Mouse (Mus musculus) kidney, postnatal 25 days (tissue): ENCODE results near the gene H2afy.

Experiments
- DNase-seq, 2 experiments: peaks; one replicate each; pipeline ENCODE4 v3.0.0; 2021; ENCODE audit warnings: mixed read lengths in 2 of 2

Gene H2afy

DNA sequence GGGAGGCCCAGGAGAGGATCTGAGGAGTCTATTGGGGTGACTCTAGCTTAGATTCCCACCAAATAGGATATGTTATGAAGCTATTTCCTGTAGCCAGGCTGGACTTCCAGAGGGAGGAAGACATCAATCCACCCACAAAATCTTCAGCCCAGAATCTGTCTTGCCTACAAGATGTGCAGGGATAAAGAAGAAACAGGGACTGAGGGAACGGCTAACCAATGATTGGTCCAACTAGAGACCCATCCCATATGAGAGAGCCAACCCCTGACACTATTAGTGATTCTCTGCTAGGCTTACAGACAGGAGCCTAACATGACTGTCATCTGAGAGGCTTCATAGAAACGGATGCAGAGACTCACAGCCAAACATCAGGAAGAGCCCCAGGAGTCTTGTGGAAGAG lies 7.9 kb upstream of the H2afy start:
- peak; percentile 37 to 43 for DNase-seq

DNA sequence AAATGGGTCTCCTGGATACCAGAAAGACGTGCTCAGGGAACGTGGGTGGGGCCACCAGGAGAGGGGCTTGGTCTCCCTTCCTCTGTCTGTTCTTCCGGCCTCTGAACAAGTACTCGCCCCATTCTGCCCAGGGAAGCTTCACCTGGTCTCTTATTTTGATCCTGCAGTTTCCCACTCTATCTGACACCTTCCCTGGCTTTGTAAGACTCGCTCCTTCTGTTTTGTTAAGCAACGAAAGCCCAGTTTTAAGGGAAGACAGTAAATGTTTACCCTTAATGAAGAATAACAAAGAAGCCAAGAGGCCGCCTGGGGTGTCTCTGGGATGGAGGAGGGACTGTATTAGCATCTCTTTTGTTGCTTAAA lies 7.0 kb upstream of the H2afy start:
- DNase-seq = peak in 1 of 2 experiments; percentile 22

DNA sequence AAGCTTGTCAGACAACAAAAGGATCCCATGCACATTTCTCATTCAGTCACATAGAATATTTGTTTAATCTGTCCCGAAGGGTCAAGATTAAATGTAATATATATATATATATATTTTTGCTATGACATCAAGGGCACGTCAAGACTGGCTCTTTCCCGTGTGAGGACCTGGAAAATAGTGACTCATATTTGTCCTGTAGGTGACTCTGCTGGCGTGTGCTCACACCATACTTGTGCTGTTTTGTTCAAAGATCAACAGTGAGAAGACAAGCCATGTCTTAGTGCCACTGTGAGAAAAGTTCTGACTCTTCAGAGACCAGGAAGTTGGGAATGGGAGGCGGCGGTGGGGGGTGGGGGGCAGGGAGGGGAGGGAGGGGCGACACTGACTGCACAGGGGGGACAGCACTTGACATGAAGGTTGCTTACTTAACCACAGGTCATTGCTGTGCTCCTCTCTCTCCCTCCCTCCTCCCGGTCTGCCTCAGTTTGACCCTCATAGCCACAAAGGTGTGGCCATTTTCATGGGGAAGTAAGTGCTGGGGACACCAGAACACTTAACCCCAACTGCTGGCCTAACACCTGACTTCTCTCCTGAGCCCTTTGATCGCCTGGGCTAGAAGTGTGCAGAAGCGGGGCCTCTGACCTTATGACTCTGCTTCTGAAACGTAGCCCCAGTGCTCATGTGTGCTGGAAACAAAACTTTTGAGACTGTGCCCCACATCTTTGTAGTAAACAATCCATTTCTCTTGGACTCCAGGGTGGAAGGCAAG lies 6.4 kb upstream of the H2afy start:
- DNase-seq = peak in 1 of 2 experiments; percentile 15

DNA sequence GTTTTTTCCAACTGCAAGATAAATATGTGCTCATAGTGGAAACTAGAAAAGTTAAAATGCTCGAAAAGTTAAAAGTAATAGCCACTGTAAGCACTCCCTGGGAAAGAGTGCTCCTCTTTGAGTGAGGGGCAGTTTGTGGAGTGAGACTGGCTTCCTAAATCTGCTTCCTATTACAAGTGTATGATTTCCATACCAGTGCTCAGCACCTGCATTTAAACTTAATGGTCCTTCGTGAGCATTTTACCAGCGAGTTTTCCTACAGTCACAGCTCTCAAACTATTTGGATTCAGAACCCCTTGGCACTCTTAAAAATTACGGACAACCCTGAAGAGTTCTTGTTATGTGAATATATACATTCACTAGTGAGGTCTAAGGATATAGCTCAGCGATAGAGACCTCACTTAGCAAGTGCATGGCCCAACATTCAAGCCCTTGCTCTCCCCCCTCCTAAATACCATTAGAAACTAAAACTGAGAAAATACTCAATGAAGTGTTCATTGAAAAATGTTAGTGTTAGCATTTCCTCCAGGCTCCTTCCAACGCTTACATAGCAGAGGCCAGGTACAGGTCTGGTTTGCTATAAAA lies 3.1 kb upstream of the H2afy start:
- peak in 1 of 2 experiments; percentile 3 for DNase-seq

DNA sequence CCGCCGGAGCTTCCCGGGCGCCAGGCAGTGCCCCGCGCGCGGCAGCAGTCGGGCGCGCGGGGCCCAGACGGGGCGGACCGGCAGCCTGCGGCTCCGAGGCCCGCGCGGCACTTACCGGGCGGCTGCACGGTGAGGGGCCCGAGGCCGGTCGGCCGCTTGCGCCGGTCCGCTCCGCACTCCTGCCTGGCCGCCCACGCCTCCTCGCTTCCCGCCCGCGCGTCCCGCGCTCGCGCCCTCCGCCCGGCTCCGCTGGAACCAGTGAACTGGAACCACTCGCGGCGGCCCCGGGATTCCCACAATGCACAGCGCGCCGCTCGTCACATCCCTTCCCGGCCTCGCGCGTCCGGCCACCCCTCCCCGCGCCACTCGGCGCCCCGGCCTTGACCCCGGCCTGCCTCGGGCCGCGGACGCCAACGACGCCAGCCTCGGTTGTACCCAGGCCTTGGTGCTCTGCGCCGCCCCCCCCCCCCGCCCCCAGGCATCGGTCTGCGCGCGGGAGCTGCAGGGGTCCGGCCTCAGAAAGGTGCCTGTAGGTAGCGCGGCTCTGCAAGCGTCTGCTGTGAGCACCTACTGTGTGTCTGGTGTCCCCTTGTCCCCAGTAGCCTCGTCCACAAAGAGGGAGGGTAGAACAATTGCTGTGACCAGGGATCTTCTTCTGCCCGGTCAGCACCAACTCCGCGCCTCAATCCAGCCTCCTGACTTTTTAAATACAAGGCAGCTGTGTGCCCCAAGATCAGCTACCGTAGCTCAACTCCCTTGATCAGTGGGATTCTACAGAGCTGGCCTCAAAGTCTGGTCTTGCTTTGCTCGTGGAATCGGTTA lies 719 bp downstream of the H2afy start:
- DNase-seq = peak; percentile 92 to 96

DNA sequence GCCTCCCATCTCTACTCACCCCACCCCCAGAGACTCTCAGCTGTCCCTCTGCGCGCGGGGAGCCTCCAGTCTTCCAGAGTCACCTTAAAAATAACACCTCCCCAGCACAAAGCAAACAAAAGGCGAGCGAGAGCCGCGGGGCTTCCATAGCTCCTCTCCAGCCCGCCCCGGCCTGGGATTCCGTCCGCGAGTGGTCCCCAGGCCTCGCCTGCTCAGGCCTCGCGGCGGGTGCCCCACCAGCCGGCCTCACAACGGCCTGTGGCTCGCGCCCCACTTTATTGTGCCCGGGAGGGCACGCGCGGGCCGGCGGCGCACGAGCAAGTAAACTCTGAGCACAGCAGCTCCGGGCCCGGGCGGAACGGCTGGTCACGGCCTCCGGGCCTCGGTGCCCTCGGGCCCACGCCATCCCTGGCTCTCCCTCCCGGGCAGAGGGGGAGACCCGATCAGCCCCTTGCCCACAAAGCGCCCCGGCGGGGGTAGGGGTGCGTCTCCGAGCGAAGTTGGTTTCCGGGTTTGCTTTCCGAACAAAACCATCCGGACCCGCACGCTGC lies 1.5 kb downstream of the H2afy start:
- peak; percentile 36 to 58 for DNase-seq

DNA sequence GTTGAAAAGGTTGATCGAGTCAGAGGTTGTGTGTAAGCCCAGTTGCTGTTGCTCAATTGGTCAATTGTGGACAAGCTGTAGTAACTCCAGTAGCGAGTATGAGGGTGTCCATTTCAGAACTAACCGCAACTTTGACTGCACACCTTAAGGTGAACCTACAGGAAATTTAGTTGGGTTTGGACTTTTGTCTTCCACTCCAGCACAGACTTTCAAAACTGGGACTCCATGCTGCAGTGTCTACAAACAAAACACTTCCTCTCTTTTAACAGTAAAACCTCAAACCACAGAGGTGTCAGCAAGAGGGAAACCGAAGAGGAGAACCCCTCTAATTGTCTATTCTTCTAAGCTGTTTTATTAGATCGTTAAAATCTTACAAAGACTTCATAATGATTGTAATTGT lies 2.1 kb downstream of the H2afy start:
- peak in 1 of 2 experiments; percentile 1 for DNase-seq

DNA sequence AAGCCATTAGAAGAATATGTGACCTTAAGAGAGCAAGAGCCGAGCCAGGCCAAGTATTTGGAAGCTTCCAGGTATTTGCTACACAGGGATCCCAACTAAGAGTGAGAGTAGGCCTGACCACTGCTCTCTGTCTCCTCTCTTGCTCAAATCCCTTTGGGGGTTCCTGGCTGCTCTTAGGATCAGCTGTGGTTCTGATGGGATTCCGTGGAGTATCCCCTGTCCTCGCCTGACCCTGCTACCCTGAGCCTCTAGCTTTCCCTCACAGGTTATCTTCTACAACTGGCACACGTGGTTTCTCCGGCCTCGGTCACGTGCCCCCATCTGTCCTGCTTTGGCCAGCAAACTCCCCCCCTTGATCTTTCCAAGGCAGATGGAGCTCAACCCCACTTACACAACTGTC lies 3.2 kb downstream of the H2afy start:
- peak in 1 of 2 experiments; percentile 30 for DNase-seq

DNA sequence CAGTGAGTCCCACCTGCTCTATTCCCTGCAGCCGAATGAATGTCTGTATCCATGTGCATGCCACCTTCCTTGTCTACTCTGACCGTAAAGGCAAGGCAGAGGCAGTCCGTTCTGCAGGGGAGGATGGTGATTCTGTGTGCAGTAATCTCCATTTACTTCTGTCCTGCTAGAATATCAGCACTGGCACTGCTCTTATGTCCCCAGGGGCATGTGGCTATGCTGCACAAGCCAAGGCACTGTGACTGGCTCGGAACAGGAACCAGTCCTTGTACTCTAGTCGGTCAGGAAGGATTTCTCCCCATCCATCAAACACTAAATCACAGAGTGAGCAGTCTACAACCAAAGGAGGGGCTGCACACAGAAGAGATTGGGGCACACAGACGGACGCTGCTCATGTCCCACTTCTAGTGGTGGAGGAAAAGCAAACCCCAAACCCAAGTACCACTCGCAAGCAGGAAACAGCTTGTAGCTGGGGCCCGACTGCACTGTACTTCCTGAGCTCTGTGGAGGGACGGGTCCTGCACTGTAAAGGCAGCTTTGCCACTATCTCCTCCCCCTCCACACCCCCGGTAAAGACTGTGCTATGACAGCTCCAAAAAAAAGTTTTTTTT lies 3.7 kb downstream of the H2afy start:
- DNase-seq = peak in 1 of 2 experiments; percentile 44

DNA sequence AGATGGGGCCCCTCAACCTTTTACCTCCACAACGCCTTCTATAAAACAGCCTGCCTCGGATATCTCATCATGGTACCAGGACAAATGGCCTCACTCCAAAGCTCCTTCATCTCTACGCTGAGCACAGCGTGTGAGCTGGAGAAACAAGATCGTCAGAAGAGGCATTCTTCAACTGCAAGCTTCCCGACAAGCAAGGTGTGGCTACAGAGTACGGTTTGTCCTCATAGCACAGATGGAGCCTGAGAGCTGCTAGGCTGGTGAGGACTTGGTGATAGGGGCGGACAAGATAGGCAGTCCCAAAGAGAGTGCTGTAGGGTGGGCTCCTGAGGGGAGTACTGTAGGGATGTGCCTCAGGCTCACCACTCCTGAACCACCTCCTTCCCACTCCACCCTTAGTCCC lies 5.6 kb downstream of the H2afy start:
- DNase-seq = peak in 1 of 2 experiments; percentile 20

DNA sequence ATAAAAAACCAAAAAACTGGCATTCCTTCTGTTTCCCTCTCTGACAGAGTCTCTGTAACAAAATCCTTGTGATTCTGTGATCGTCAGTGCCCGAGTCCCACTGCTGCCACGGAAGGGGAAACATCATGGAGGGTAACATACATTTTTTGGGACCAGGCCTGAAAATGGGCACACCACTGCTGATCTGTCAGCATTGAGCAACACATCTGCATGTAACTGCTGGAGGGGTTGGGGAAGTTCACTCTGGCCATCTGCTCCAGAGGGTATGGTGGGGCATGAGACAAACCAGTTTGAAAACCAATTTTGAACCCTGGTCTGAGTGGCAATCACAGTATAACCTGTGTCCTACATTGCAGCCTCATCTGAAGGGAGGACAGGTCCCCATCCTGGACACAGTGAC lies 6.6 kb downstream of the H2afy start:
- DNase-seq = peak in 1 of 2 experiments; percentile 10

DNA sequence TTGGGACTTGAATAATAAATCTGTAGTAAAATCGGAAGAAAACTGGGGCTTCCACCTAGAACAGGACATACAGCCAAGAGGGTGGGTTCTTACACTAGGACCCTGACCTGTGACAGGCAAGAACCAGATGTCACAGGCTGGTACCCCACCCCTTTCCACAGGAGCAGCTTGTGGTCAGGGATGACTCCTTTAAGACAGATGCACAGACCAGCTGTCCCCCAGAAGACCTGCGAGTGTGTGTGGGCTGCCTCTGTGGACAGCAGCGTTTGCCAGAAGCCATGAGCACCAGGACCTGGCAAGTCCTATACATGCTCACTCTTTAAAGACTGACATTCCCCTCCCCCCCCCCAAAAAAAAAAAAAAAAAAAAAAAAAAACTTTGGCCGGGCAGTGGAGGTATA lies 7.1 kb downstream of the H2afy start:
- peak in 1 of 2 experiments; percentile 18 for DNase-seq

DNA sequence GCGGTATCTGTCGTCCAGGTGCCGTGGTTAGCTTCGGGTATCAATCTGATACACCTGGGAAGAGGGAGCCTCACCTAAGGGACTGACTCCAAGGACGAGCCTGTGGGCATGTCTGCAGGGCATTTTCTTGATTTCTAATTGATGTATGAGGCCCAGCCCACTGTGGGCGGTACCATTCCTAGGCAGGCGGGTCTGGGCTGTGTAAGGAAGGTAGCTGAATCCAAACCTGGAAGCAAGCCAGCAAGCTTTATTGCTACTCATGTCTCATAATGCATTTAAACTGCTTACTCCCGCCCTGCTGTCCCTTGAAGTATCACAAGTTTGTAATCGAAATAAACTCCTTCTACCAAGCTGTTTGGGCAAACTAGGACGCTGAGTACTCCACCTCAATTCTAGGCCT lies 10.5 kb downstream of the H2afy start:
- DNase-seq = peak in 1 of 2 experiments; percentile 21

DNA sequence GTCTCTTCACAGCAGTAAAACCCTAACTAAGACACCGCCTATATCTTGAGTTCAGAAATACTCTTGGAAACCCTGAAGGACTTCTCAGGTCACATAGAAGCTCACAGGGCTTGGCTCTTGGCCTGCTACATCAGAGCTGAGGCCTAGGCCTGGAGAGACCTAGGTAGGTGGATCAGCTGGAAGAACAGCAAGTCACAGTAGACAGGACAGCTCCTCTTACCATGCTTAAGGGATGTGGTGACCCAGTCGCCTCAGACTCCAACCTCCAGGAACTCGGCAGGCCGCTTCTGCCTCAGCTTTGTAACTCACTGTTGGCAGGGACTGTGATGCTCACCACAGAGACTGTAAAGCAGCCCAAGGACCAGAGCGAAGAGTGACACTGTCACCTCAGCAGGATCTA lies 13.1 kb downstream of the H2afy start:
- no peak for DNase-seq

DNA sequence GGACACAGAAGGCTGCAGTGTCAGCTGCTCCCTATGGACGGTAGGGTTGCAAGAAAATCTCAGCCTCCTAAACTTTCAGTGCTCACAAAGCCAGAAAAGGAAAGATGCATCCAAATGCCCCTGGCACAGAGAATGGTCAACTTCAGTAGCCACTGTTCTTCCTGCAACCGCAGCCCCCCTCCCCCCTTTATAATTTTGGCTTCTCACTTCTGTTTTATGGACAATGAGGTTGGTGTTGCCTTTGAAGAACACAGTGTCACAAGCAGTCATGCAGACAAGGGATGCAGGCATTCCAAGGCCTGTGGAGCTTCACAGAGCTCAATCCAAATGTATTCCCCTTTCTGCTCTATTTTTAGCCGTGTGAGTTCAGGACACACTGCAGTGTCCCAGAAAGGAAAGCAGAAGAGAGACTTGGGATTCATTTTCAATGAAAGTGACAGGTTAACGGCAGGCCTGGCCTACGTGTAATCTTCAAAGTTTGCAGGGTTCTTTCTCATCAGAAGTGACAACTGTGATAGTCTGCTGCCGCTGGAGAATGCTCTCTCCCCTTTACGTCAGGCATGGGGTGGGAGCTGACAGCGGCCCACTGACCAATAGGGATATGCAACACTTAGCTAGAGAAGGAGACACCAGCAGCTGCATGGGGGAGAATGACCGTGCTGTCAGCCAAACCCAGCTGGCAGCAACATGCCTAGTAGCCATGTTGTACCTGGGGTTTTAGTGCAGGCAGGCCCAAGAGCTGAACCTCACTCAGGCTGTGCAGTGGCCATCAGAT lies 18.0 kb downstream of the H2afy start:
- DNase-seq = no peak

DNA sequence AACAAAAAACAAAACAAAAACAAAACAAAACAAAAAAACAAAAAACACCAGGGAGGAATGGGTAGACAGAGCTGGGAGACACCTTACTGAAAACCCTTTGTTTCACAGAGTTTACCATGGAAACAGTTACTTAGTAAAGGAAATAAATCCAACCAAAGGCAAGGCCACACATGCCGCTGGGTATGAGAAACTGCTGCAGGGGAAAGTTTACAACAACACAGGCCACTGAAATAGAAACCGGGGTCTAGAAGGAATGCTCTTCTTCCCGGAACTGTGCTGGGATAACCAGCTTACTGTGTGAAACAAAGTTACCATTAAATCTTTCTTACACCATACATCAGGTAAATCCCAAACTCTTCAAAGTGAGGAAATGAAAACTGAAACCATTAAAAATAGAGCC lies 20.3 kb downstream of the H2afy start:
- DNase-seq = no peak

DNA sequence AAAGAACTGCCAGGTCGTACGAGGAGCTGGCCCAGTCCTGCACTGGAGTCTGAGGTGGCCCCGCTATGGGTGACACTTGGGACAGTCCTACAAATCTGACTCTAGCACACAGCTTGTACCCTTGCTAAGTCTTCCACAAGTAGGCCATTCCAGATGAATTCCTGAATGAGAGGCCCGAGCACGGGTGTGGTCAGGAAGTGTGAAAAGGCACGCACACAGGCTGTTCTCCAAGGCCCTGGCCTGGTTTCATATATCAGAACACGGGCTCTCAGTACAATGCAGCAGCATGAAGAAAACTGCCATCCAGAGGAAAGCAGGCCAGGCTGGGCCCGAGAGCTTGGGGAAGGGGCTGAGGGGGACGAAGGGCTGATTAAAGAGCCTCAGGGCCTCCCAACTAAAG lies 20.8 kb downstream of the H2afy start:
- peak; percentile 49 to 68 for DNase-seq

DNA sequence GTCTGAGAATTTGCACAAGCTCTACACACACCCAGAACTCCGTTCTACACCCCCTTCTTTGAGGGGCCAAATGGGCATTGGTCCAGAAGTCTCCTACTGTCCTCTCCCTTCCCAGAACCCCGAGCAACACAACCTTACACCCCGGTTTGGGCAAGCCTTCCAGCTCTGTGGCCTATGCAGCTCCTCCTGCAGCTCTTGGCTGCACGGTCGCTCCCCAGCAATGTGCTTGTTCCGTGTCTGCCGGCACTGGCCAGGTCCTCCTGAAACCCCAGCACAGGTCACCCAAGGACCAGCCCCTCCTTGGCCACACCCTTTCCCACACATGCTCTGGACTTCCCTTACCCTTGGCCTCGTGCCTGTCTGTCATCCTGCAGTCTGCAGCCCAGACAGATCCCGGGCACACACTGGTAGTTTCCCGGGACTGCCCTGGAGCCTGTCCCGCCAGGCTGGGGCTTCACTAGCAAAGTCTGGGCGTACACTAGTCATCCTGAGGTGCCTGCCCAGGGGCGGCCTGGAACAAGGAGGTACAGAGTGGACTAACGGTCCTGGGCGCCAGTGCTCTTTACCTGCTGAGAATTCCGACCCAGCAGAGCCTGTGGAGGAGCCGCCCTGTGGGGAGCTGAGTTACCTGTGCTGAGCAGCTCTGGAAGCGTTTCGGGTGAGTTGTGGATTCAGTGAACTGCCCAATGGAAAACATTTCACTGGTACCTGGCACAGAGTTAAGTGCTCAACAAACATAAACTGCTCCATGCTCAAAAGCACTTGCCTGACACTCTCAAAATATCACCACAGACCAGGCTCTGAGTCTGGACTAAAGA lies 22.5 kb downstream of the H2afy start:
- DNase-seq = peak; percentile 63 to 78

DNA sequence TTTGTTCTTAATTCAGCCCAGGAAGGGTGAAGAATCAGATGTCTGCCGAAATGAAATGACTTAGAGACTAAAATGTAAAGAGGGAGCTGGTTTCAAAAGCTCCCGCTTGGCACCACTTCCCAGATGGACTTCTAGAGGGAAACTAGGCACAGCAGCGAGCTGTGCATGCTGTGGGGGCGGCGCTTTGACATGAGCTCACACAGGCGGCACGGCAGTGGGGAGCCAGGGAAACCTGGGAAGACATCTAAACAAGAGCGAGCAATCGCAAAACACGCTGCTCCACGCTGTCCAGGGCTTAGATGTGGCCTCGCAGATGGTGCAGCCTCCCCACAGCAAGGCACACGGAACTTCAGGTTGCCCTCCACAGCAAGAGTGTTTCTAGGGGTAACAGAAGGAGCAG lies 23.2 kb downstream of the H2afy start:
- no peak for DNase-seq

DNA sequence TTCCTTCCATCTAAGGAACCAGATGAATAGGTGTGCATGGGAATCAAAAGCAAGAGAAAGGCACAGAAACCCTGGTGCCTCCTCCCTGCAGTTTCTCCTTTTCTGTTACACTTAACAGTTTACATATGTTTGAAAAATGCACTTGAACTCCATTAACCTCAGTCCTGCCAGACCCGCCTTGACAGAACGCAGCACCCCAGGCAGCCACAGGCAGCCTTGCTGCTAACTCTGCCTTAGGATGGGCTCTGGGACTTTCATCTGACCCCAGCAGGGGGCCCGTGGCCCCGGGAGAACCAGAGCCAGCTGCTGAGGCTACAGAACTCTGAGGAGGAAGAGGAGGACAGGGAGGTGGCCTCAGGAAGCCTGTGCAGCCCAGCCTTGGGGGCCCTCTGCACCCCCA lies 23.7 kb downstream of the H2afy start:
- DNase-seq = peak in 1 of 2 experiments; percentile 21

DNA sequence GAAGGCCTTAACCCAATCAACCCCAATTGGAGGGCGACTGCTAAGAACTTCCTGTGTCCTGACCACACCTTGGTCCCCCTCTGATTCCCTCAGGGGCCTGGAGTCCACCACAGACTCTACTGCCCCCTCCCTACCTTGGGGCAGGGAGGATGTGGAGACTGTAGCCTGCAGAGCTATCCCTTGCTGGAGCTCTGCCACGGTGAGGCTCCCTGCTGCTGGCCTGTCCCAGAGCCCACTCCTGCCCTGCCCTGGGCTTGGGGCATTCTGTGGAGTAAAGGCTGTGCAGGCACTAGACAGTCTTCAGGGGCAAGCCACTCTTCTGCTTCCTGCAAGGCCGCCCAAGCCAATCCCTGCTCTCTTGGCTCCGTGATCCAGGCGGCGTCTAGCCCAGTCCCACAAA lies 24.6 kb downstream of the H2afy start:
- DNase-seq = no peak
